Mouse (Mus musculus) MEL (cell line): Measurements from ENCODE around the gene Orm2. TPM values are rescaled to one million over a fixed set of nuclear protein-coding genes. Genes with fewer than 3 reads are reported as not detected.
A peak's percentile ranks its signal among the peaks of the same experiment; 100 is the strongest.

Source experiments
- DNase-seq: peaks from one replicate; pipeline ENCODE4 v3.0.0; 2011; ENCODE audit warnings: low read depth, low spot score
- H3K27ac ChIP-seq: 2 replicates; pipeline ENCODE4 v1.5.1; 2012; ENCODE audit warnings: low read depth, mild to moderate bottlenecking, control low read depth, low read length, moderate library complexity; ENCODE audit not compliant: control insufficient read depth
- H3K27me3 ChIP-seq, 2 experiments: fragments of 150-350 bp in 1 of 2; sonication (generic) in 1 of 2; 2 replicates each; pipeline ENCODE4 v1.6.1; 2012; ENCODE audit warnings: low read length in 2 of 2, mild to moderate bottlenecking in 2 of 2, improper control_type of control experiment in 1 of 2, moderate library complexity in 1 of 2; ENCODE audit not compliant: insufficient read depth in 2 of 2, control insufficient read depth in 1 of 2
- H3K36me3 ChIP-seq, 2 experiments: 2 replicates each; pipeline ENCODE4 v1.6.1; 2012 to 2014; ENCODE audit warnings: low read length in 2 of 2, improper control_type of control experiment in 1 of 2, inconsistent platforms in 1 of 2, mild to moderate bottlenecking in 1 of 2; ENCODE audit not compliant: insufficient read depth in 2 of 2, control insufficient read depth in 1 of 2
- H3K4me1 ChIP-seq, 2 experiments: fragments of 150-350 bp in 1 of 2; sonication (generic) in 1 of 2; 2 replicates each; pipeline ENCODE4 v1.6.1; 2012; ENCODE audit warnings: low read length in 2 of 2, improper control_type of control experiment in 1 of 2, mild to moderate bottlenecking in 1 of 2; ENCODE audit not compliant: insufficient read depth in 2 of 2, control insufficient read depth in 1 of 2
- H3K4me3 ChIP-seq, 2 experiments: fragments of 150-350 bp in 1 of 2; sonication (generic) in 1 of 2; 2 replicates each; pipeline ENCODE4 v1.5.1; 2012; ENCODE audit warnings: low read depth in 2 of 2, low read length in 2 of 2, mild to moderate bottlenecking in 2 of 2, moderate library complexity in 2 of 2, control low read depth in 1 of 2, improper control_type of control experiment in 1 of 2; ENCODE audit not compliant: control insufficient read depth in 1 of 2, insufficient read depth in 1 of 2
- H3K79me2 ChIP-seq: 2 replicates; pipeline ENCODE4 v1.6.1; 2012; ENCODE audit warnings: mild to moderate bottlenecking, low read length, moderate library complexity; ENCODE audit not compliant: control insufficient read depth, poor library complexity, insufficient read depth
- H3K9ac ChIP-seq: 2 replicates; pipeline ENCODE4 v1.6.1; 2012; ENCODE audit warnings: low read depth, mild to moderate bottlenecking, control low read depth, low read length, moderate library complexity; ENCODE audit not compliant: control insufficient read depth, poor library complexity, severe bottlenecking
- H3K9me3 ChIP-seq: fragments of 150-350 bp; sonication (generic); replicated peaks from 2 replicates; pipeline ENCODE4 v1.6.1; 2012; ENCODE audit warnings: mild to moderate bottlenecking, low read length, improper control_type of control experiment, moderate library complexity; ENCODE audit not compliant: insufficient read depth
- BHLHE40 ChIP-seq: IDR thresholded peaks from 2 replicates; pipeline ENCODE4 v1.6.1; 2012; ENCODE audit warnings: low read depth, mild to moderate bottlenecking, inconsistent platforms, low read length, improper control_type of control experiment, borderline replicate concordance
- CHD1 ChIP-seq: IDR thresholded peaks from 2 replicates; pipeline ENCODE4 v1.6.1; 2012; ENCODE audit warnings: low read depth, mild to moderate bottlenecking, inconsistent platforms, low read length, improper control_type of control experiment
- CHD2 ChIP-seq: IDR thresholded peaks from 2 replicates; pipeline ENCODE4 v1.6.1; 2011; ENCODE audit warnings: low read length, improper control_type of control experiment
- CTCF ChIP-seq, 3 experiments: IDR thresholded peaks in 2 of 3; conservative IDR thresholded peaks in 1 of 3; 2 replicates each; pipeline ENCODE4 v1.5.1; 2011 to 2012; ENCODE audit warnings: low read length in 3 of 3, low read depth in 2 of 3, mild to moderate bottlenecking in 2 of 3, improper control_type of control experiment in 1 of 3, inconsistent platforms in 1 of 3, mixed read lengths in 1 of 3, moderate library complexity in 1 of 3; ENCODE audit not compliant: control insufficient read depth in 1 of 3, insufficient read depth in 1 of 3, poor library complexity in 1 of 3, severe bottlenecking in 1 of 3
- E2F4 ChIP-seq: IDR thresholded peaks from 2 replicates; pipeline ENCODE4 v1.6.1; 2011; ENCODE audit warnings: low read depth, low read length, improper control_type of control experiment, borderline replicate concordance
- ELF1 ChIP-seq: IDR thresholded peaks from 2 replicates; pipeline ENCODE4 v1.6.1; 2014; ENCODE audit warnings: low read depth, mild to moderate bottlenecking, inconsistent platforms, low read length, improper control_type of control experiment, moderate library complexity
- EP300 ChIP-seq, 2 experiments: IDR thresholded peaks; 2 replicates each; pipeline ENCODE4 v1.6.1; 2011; ENCODE audit warnings: improper control_type of control experiment in 2 of 2, low read length in 2 of 2, low read depth in 1 of 2, mild to moderate bottlenecking in 1 of 2
- GABPA ChIP-seq: IDR thresholded peaks from 2 replicates; pipeline ENCODE4 v1.6.1; 2012; ENCODE audit warnings: low read depth, mild to moderate bottlenecking, inconsistent platforms, low read length, improper control_type of control experiment, moderate library complexity
- GATA1 ChIP-seq: IDR thresholded peaks from 2 replicates; pipeline ENCODE4 v1.6.1; 2011; ENCODE audit warnings: low read depth, low read length, improper control_type of control experiment
- HCFC1 ChIP-seq: IDR thresholded peaks from 2 replicates; pipeline ENCODE4 v1.6.1; 2012; ENCODE audit warnings: low read depth, mild to moderate bottlenecking, inconsistent platforms, low read length, improper control_type of control experiment, moderate library complexity
- JUND ChIP-seq: IDR thresholded peaks from 2 replicates; pipeline ENCODE4 v1.6.1; 2011; ENCODE audit warnings: low read depth, mild to moderate bottlenecking, improper control_type of control experiment, low read length
- KAT2A ChIP-seq: conservative IDR thresholded peaks from 2 replicates; pipeline ENCODE4 v1.6.1; 2012; ENCODE audit warnings: low read depth, low read length, improper control_type of control experiment, inconsistent platforms
- MAX ChIP-seq: IDR thresholded peaks from 2 replicates; pipeline ENCODE4 v1.6.1; 2011; ENCODE audit warnings: low read length, improper control_type of control experiment
- MEF2A ChIP-seq: IDR thresholded peaks from 2 replicates; pipeline ENCODE4 v1.6.1; 2014; ENCODE audit warnings: low read depth, mild to moderate bottlenecking, inconsistent platforms, low read length, improper control_type of control experiment; ENCODE audit not compliant: poor library complexity, insufficient replicate concordance, severe bottlenecking; ENCODE audit errors: extremely low read depth
- MXI1 ChIP-seq: IDR thresholded peaks from 2 replicates; pipeline ENCODE4 v1.6.1; 2011; ENCODE audit warnings: mild to moderate bottlenecking, low read depth, low read length, improper control_type of control experiment
- MYB ChIP-seq: IDR thresholded peaks from 2 replicates; pipeline ENCODE4 v1.6.1; 2011; ENCODE audit warnings: mild to moderate bottlenecking, low read depth, low read length, improper control_type of control experiment
- MYC ChIP-seq: IDR thresholded peaks from 2 replicates; pipeline ENCODE4 v1.6.1; 2011; ENCODE audit warnings: low read depth, mild to moderate bottlenecking, low read length, improper control_type of control experiment, moderate library complexity
- POLR2A ChIP-seq, 2 experiments: IDR thresholded peaks; 2 replicates each; pipeline ENCODE4 v1.6.1; 2011 to 2012; ENCODE audit warnings: low read length in 2 of 2, mild to moderate bottlenecking in 2 of 2, control low read depth in 1 of 2, improper control_type of control experiment in 1 of 2, low read depth in 1 of 2, moderate library complexity in 1 of 2; ENCODE audit not compliant: control insufficient read depth in 1 of 2, insufficient read depth in 1 of 2, poor library complexity in 1 of 2
- POLR2AphosphoS5 ChIP-seq: IDR thresholded peaks from 2 replicates; pipeline ENCODE4 v1.6.1; 2012; ENCODE audit warnings: low read depth, borderline replicate concordance, mild to moderate bottlenecking, inconsistent platforms, low read length, moderate library complexity, mixed read lengths
- RAD21 ChIP-seq: IDR thresholded peaks from 2 replicates; pipeline ENCODE4 v1.6.1; 2011; ENCODE audit warnings: mild to moderate bottlenecking, low read depth, low read length, improper control_type of control experiment
- RCOR1 ChIP-seq: IDR thresholded peaks from 2 replicates; pipeline ENCODE4 v1.6.1; 2012; ENCODE audit warnings: low read depth, mild to moderate bottlenecking, inconsistent platforms, low read length, improper control_type of control experiment
- SMC3 ChIP-seq: IDR thresholded peaks from 2 replicates; pipeline ENCODE4 v1.6.1; 2011; ENCODE audit warnings: low read depth, low read length, improper control_type of control experiment
- TAL1 ChIP-seq: IDR thresholded peaks from 2 replicates; pipeline ENCODE4 v1.6.1; 2012; ENCODE audit warnings: mild to moderate bottlenecking, inconsistent platforms, low read length, moderate library complexity, mixed read lengths
- TBP ChIP-seq: IDR thresholded peaks from 2 replicates; pipeline ENCODE4 v1.8.0; 2011; ENCODE audit warnings: low read depth, low read length, improper control_type of control experiment
- TCF12 ChIP-seq: IDR thresholded peaks from 2 replicates; pipeline ENCODE4 v1.6.1; 2014; ENCODE audit warnings: low read depth, mild to moderate bottlenecking, inconsistent platforms, low read length, improper control_type of control experiment, moderate library complexity
- UBTF ChIP-seq: IDR thresholded peaks from 2 replicates; pipeline ENCODE4 v1.6.1; 2012; ENCODE audit warnings: low read depth, mild to moderate bottlenecking, inconsistent platforms, low read length, improper control_type of control experiment, moderate library complexity, borderline replicate concordance; ENCODE audit not compliant: insufficient read depth
- USF1 ChIP-seq: IDR thresholded peaks from 2 replicates; pipeline ENCODE4 v1.6.1; 2014; ENCODE audit warnings: low read depth, mild to moderate bottlenecking, inconsistent platforms, low read length, improper control_type of control experiment, moderate library complexity
- ZKSCAN1 ChIP-seq: IDR thresholded peaks from 2 replicates; pipeline ENCODE4 v1.6.1; 2012; ENCODE audit warnings: low read depth, mild to moderate bottlenecking, inconsistent platforms, low read length, improper control_type of control experiment, moderate library complexity
- ZNF384 ChIP-seq: IDR thresholded peaks from 2 replicates; pipeline ENCODE4 v1.6.1; 2012; ENCODE audit warnings: low read depth, mild to moderate bottlenecking, inconsistent platforms, low read length, improper control_type of control experiment
- polyA plus RNA-seq, 2 experiments: library from polyadenylated mRNA; stranded (reverse) in 1 of 2; unstranded in 1 of 2; fragments of >175 nt in 1 of 2; fragments of >200 nt in 1 of 2; gene quantifications; 2 replicates each; pipeline versions ENCODE4 v1.2.1 to v1.2.4; 2012; ENCODE audit warnings: low replicate concordance in 2 of 2, low read depth in 1 of 2; ENCODE audit not compliant: insufficient read length in 2 of 2, insufficient read depth in 1 of 2, missing spikeins in 1 of 2
- total RNA-seq: library from RNA; depleted of rRNA; stranded (reverse); fragments of 300-350 nt; gene quantifications from 2 replicates; pipeline ENCODE4 v1.2.3, GENCODE M21; 2012

Gene Orm2
- total and polyA plus RNA-seq, 3 experiments = not detected

- no peak for TF ChIP-seq ZKSCAN1
- TF ChIP-seq MYB = no peak
- TF ChIP-seq POLR2A (IDR thresholded peaks at IDR 0.05; ENCODE audit: control insufficient read depth in 1 of 2, insufficient read depth in 1 of 2, low read depth in 1 of 2, low read length in 2 of 2, poor library complexity in 1 of 2) = peak in 1 of 2 experiments; percentile 65; a peak in 2 of 4 replicates
- TF ChIP-seq USF1 = no peak
- no peak for TF ChIP-seq TAL1
- TF ChIP-seq RAD21 = no peak
- TF ChIP-seq EP300 (IDR thresholded peaks at IDR 0.05; ENCODE audit: low read depth in 1 of 2, low read length in 2 of 2) = peak in 1 of 2 experiments; percentile 42; a peak in 2 of 4 replicates
- no peak for TF ChIP-seq KAT2A
- TF ChIP-seq TCF12 = no peak
- TF ChIP-seq GATA1 = peak; percentile 7; the same call in 1 of the 2 replicates
- peak; percentile 98 for TF ChIP-seq CHD1
- no peak for TF ChIP-seq ZNF384
- no peak for TF ChIP-seq ELF1
- TF ChIP-seq CHD2 = no peak
- no peak for TF ChIP-seq JUND
- peak; percentile 73; the same call in 1 of the 2 replicates for TF ChIP-seq TBP
- peak; percentile 69; the same call in 1 of the 2 replicates for TF ChIP-seq HCFC1
- TF ChIP-seq MXI1 = peak; percentile 29; the same call in 1 of the 2 replicates
- TF ChIP-seq BHLHE40 = no peak
- TF ChIP-seq CTCF (IDR thresholded peaks at IDR 0.05 in 2 of 3, conservative IDR thresholded peaks at IDR 0.05 in 1 of 3; ENCODE audit: control insufficient read depth in 1 of 3, insufficient read depth in 1 of 3, low read depth in 2 of 3, low read length in 3 of 3, poor library complexity in 1 of 3, severe bottlenecking in 1 of 3) = no peak
- 0 out of 2 replicates have a peak, but pooled peaks have one; percentile 35 for TF ChIP-seq MYC
- no peak for TF ChIP-seq GABPA
These were observed 41.1 kb downstream of the Orm2 start, which contains the start of gene Akna (continued) for GRCm38 (mm10) chr4:63403040-63403959.

- peaks cover 14 to 82% of the 10 kb centered on the region in 2 experiments for H3K4me1 ChIP-seq
- peak; percentile 34 for DNase-seq
- H3K4me3 ChIP-seq = peak overlapping the region in 1 of 2 experiments; percentile 19; a peak in 3 of 4 replicates
- TF ChIP-seq EP300 (IDR thresholded peaks at IDR 0.05; ENCODE audit: low read depth in 1 of 2, low read length in 2 of 2) = no peak
- TF ChIP-seq E2F4 = no peak
- TF ChIP-seq CTCF (IDR thresholded peaks at IDR 0.05 in 2 of 3, conservative IDR thresholded peaks at IDR 0.05 in 1 of 3; ENCODE audit: control insufficient read depth in 1 of 3, insufficient read depth in 1 of 3, low read depth in 2 of 3, low read length in 3 of 3, poor library complexity in 1 of 3, severe bottlenecking in 1 of 3) = no peak
- no peak for TF ChIP-seq POLR2AphosphoS5
- no peak for TF ChIP-seq HCFC1
- TF ChIP-seq JUND = no peak
- TF ChIP-seq USF1 = no peak
- TF ChIP-seq KAT2A = no peak
- TF ChIP-seq RCOR1 = no peak
- no peak for TF ChIP-seq MXI1
- no peak for TF ChIP-seq MEF2A
- no peak for TF ChIP-seq SMC3
- TF ChIP-seq POLR2A (IDR thresholded peaks at IDR 0.05; ENCODE audit: control insufficient read depth in 1 of 2, insufficient read depth in 1 of 2, low read depth in 1 of 2, low read length in 2 of 2, poor library complexity in 1 of 2) = no peak
- TF ChIP-seq RAD21 = no peak
- no peak for TF ChIP-seq UBTF
- TF ChIP-seq MAX = no peak
- TF ChIP-seq ELF1 = no peak
- no peak for TF ChIP-seq MYB
- peaks cover 6% of the 10 kb centered on the region; the same call in 1 of the 2 replicates for H3K79me2 ChIP-seq
- H3K27me3 ChIP-seq = no peaks in the 10 kb centered on the region
- H3K27ac ChIP-seq = peak overlapping the region; percentile 56
- peaks cover 0 to 51% of the 10 kb centered on the region in 2 experiments; a peak in 2 of 4 replicates for H3K36me3 ChIP-seq
- no peaks in the 10 kb centered on the region for H3K9me3 ChIP-seq
- H3K9ac ChIP-seq = peak overlapping the region; percentile 30
These were observed 42.0 kb downstream of the Orm2 start for GRCm38 (mm10) chr4:63404205-63404604.
